Mouse (Mus musculus) heart, adult 2 months (tissue): ENCODE data around the gene Rps12-ps3. TPM values are rescaled to one million over a fixed set of nuclear protein-coding genes. Genes with fewer than 3 reads are reported as not detected.
A peak's percentile ranks its signal among the peaks of the same experiment; 100 is the strongest.

Source experiments
- DNase-seq, 2 experiments: peaks; one replicate each; pipeline ENCODE4 v3.0.0; 2021
- H3K27ac ChIP-seq: fragments of 200-600 bp; 2 replicates; pipeline ENCODE4 v1.8.1; 2022
- H3K27me3 ChIP-seq: fragments of 200-500 bp; 2 replicates; pipeline ENCODE4 v1.6.1; 2012; ENCODE audit warnings: mild to moderate bottlenecking, low read length, inconsistent platforms, mixed read lengths; ENCODE audit not compliant: control insufficient read depth, insufficient read depth
- H3K36me3 ChIP-seq: fragments of 200-500 bp; 2 replicates; pipeline ENCODE4 v1.6.1; 2012; ENCODE audit warnings: low read length, inconsistent platforms; ENCODE audit not compliant: control insufficient read depth, insufficient read depth
- H3K4me1 ChIP-seq: fragments of 200-500 bp; 2 replicates; pipeline ENCODE4 v1.6.1; 2011; ENCODE audit warnings: low read length; ENCODE audit not compliant: control insufficient read depth, insufficient read depth
- H3K4me3 ChIP-seq: fragments of 200-600 bp; 2 replicates; pipeline ENCODE4 v1.8.1; 2022
- H3K79me2 ChIP-seq: fragments of 200-500 bp; replicated peaks from 2 replicates; pipeline ENCODE4 v1.6.1; 2012; ENCODE audit warnings: mild to moderate bottlenecking, inconsistent platforms, low read length, moderate library complexity, mixed read lengths; ENCODE audit not compliant: control insufficient read depth, insufficient read depth
- H3K9ac ChIP-seq: fragments of 200-500 bp; 2 replicates; pipeline ENCODE4 v1.6.1; 2012; ENCODE audit warnings: low read depth, mild to moderate bottlenecking, control low read depth, inconsistent platforms, low read length, mixed read lengths
- CTCF ChIP-seq: fragments of 200-600 bp; IDR thresholded peaks from 2 replicates; pipeline ENCODE4 v1.8.1; 2022; ENCODE audit warnings: antibody characterized with exemption, mild to moderate bottlenecking, moderate library complexity
- EP300 ChIP-seq: fragments of 200-500 bp; IDR thresholded peaks from 2 replicates; pipeline ENCODE4 v1.6.1; 2011; ENCODE audit warnings: low read depth, low read length, control low read depth; ENCODE audit not compliant: insufficient read depth
- POLR2A ChIP-seq: fragments of 200-500 bp; IDR thresholded peaks from 2 replicates; pipeline ENCODE4 v1.6.1; 2011; ENCODE audit warnings: mild to moderate bottlenecking, low read depth, low read length, control low read depth; ENCODE audit not compliant: insufficient read depth
- WGBS: fragments of 180-500 bp; shearing (Covaris S2); methylation state at CpG from one replicate; pipeline ENCODE4 v1.1.7; 2018; 5-methylcytosine and 5-hydroxymethylcytosine counted together
- intact Hi-C: fragments of 180-260 bp; cut with DNase I; formaldehyde crosslinking; loops from one replicate; pipeline ENCODE4 v1.15.1; 2025
- polyA plus RNA-seq: library from polyadenylated mRNA; depleted of rRNA; stranded (reverse); fragments of >200 nt; gene quantifications from 2 replicates; pipeline ENCODE4 v1.2.3, GENCODE M21; 2012
- total RNA-seq, 2 experiments: library from RNA; stranded (reverse); gene quantifications; 2 replicates each; pipeline ENCODE4 v1.2.3; 2021

Rps12-ps3 gene
- total and polyA plus RNA-seq, 3 experiments = 251 to 927 (median 301) TPM

DNA sequence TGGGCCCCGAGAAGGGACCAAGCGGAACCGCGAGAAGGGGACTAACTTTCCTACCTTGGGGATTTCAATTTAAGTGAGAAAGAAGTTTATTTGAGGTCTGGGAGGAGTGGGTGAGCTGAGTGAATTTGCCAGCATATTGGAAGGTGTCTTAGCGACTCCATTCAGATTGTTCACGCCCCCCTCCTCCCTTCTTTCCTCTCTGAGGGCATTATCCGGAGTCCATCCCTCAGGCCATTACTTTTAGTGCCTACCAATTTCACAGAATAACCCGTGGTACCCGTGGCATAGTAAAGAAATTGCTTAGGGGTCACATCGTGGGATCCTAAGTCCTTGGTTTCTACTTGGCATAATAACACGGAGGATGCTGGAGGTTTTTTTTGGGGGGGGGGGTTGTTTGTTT, 24.2 kb downstream of the Rps12-ps3 start:
- Histone ChIP-seq H3K27me3 (no peaks in the 10 kb centered on the region), H3K36me3 (peaks cover 7% of the 10 kb centered on the region), H3K79me2 (peaks cover 5% of the 10 kb centered on the region), H3K9ac (peak overlapping the region; percentile 75), H3K4me1 (peaks cover 3% of the 10 kb centered on the region), H3K27ac (peak overlapping the region; percentile 92), H3K4me3 (peak overlapping the region; percentile 92)
- intact Hi-C loops = loop anchor here (2.0 to 10.0 kb wide), 2 partner anchors 402 to 880 kb away; partner anchors contain the start of genes Eno4, Fam204a and Hspa12a
- TF ChIP-seq EP300 (no peak), CTCF (no peak), POLR2A (no peak)
- WGBS = 5% methylated on average over 11 of the region's 11 CpGs
- DNase-seq = no peak

DNA sequence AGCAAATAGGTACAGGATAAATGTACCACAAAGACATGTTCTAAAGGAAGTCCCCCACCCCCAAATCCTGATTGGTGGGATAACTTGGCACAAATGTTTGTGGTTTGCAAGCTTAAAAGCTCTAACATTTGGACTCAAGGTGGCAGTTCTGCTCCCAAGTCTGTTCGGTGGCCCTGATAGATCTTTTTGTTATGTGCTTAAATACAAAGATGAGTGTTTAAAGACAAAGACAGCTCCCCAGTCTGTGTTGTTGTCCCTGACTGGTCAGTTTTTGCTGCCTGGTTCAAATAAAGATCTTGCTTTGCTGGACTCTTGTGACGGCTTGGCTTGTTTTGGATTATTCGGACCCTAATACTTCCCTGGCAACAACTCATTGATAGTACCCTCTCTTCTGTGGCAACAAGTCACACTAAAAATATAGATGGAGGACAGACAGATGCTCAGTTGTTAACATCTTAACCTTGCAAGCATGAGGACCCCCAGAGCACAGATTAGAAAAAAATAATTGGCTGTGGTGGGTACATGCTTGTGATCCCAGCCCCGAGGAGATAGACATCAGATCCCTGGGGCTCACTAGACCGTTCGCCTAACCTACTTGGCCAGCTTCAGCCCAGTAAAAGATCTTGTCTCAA, 27.4 kb downstream of the Rps12-ps3 start:
- intact Hi-C loops = loop anchor here (10.0 kb wide), 1 partner anchor 405 kb away; the partner anchor contains the start of genes Eno4 and Hspa12a
- WGBS = 91% methylated on average over 6 of the region's 6 CpGs
- H3K79me2 ChIP-seq = peaks cover 3% of the 10 kb centered on the region
- no peaks in the 10 kb centered on the region for H3K36me3 ChIP-seq
- no peak overlapping the region for H3K9ac ChIP-seq
- no peak overlapping the region for H3K4me3 ChIP-seq
- H3K27ac ChIP-seq = no peak overlapping the region
- TF ChIP-seq CTCF = no peak
- TF ChIP-seq EP300 = no peak
- H3K4me1 ChIP-seq = no peaks in the 10 kb centered on the region
- no peaks in the 10 kb centered on the region for H3K27me3 ChIP-seq
- no peak for DNase-seq

DNA sequence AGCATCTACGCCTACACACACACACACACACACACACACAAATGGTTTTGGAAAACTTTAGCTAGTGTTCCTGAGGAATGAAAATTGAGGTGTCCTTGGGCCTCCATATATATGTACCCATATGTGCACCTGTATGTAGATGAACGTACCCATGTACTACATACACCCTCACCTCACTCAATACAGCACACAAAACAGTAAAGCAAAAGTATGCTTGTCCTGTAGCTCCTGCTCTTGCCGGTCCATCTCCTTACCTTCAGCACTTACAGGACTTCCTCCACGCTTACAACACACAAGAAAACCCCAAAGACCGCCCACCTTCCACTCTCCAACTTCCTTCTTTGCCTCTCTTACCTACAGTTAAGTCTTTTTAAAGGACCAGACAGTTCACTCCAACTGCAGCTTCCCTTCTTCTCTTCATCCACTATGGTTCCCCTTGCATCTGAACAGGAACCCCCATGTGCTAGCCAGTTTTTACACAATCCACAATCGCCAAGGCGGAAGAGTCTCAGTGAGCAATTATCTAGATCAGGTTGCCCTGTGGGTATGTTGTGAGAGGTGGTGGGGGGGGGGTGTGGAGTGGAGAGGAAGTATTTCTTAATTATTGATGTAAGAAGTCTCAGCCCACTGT, 28.3 kb downstream of the Rps12-ps3 start:
- intact Hi-C loops = no loop called here
- Histone ChIP-seq H3K36me3 (no peaks in the 10 kb centered on the region), H3K9ac (no peak overlapping the region), H3K27me3 (no peaks in the 10 kb centered on the region), H3K4me1 (no peaks in the 10 kb centered on the region), H3K27ac (no peak overlapping the region), H3K4me3 (no peak overlapping the region), H3K79me2 (no peaks in the 10 kb centered on the region)
- TF ChIP-seq EP300 = no peak
- TF ChIP-seq POLR2A = no peak
- no peak for TF ChIP-seq CTCF
- WGBS = 81% methylated on average over 7 of the region's 7 CpGs
- no peak for DNase-seq

- intact Hi-C loops = no loop called here
- Histone ChIP-seq H3K27me3 (no peaks in the 10 kb centered on the region), H3K4me1 (no peaks in the 10 kb centered on the region), H3K4me3 (no peak overlapping the region), H3K79me2 (no peaks in the 10 kb centered on the region), H3K36me3 (no peaks in the 10 kb centered on the region), H3K9ac (no peak overlapping the region), H3K27ac (no peak overlapping the region)
- WGBS = 39% methylated on average over 15 of the region's 15 CpGs
- TF ChIP-seq CTCF = no peak
- TF ChIP-seq POLR2A = no peak
- TF ChIP-seq EP300 = no peak
- DNase-seq = no peak
Observed at GRCm38 (mm10) chr19:59351151-59351889, 29.2 kb downstream of the Rps12-ps3 start.

DNA sequence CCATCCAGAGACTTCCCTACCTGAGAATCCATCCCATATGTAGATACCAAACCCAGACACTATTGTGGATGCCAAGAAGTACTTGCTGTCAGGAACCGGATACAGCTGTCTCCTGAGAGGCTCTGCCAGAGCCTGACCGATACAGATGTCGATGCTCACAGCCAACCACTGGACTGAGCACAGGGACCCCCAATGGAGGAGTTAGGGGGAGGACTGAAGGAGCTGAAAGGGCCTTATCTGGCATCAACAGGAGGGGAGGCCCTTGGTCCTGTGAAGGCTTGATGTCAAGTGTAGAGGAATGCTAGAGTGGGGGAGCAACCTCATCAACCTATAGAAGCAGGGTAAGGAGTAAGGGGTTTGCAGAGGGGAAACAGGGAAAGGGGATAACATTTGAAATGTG, 30.7 kb downstream of the Rps12-ps3 start:
- DNase-seq = no peak
- TF ChIP-seq POLR2A (no peak), EP300 (no peak), CTCF (no peak)
- H3K4me1 ChIP-seq = no peaks in the 10 kb centered on the region
- WGBS = 20% methylated on average over 3 of the region's 3 CpGs
- H3K4me3 ChIP-seq = no peak overlapping the region
- intact Hi-C loops = no loop called here
- H3K36me3 ChIP-seq = no peaks in the 10 kb centered on the region
- H3K27me3 ChIP-seq = no peaks in the 10 kb centered on the region
- H3K9ac ChIP-seq = no peak overlapping the region
- no peaks in the 10 kb centered on the region for H3K79me2 ChIP-seq
- no peak overlapping the region for H3K27ac ChIP-seq

- no peak overlapping the region for H3K9ac ChIP-seq
- no peaks in the 10 kb centered on the region for H3K4me1 ChIP-seq
- no peaks in the 10 kb centered on the region for H3K36me3 ChIP-seq
- no peak for DNase-seq
- H3K27ac ChIP-seq = no peak overlapping the region
- TF ChIP-seq POLR2A (no peak), CTCF (no peak), EP300 (no peak)
- intact Hi-C loops = no loop called here
- H3K4me3 ChIP-seq = no peak overlapping the region
- H3K27me3 ChIP-seq = no peaks in the 10 kb centered on the region
- WGBS = 52% methylated on average over 2 of the region's 2 CpGs
- H3K79me2 ChIP-seq = no peaks in the 10 kb centered on the region
Observed at GRCm38 (mm10) chr19:59354906-59355305, 32.8 kb downstream of the Rps12-ps3 start.
